Mouse (Mus musculus) midbrain, embryonic 16.5 days (tissue): Measurements from ENCODE around the gene Gm3336. TPM values are rescaled to one million over a fixed set of nuclear protein-coding genes. Genes with fewer than 3 reads are reported as not detected.

Source experiments
- ATAC-seq: fragments of 200-750 bp; cut with Nextera tagmentation; 2 replicates; pipeline ENCODE4 v1.8.0; 2017; ENCODE audit warnings: moderate TSS enrichment
- H3K27ac ChIP-seq: fragments of 300-500 bp; sonication (generic); 2 replicates; pipeline ENCODE4 v1.5.1; 2014; ENCODE audit warnings: mild to moderate bottlenecking, low read length, mixed read lengths
- H3K27me3 ChIP-seq: fragments of 300-500 bp; sonication (generic); 2 replicates; pipeline ENCODE4 v1.6.1; 2014; ENCODE audit warnings: low read depth, low read length, mixed read lengths; ENCODE audit not compliant: control insufficient read depth, insufficient read depth
- H3K36me3 ChIP-seq: fragments of 300-500 bp; sonication (generic); 2 replicates; pipeline ENCODE4 v1.6.1; 2014; ENCODE audit warnings: mild to moderate bottlenecking, low read length, moderate library complexity, mixed read lengths; ENCODE audit not compliant: control insufficient read depth, insufficient read depth
- H3K4me1 ChIP-seq: fragments of 300-500 bp; sonication (generic); 2 replicates; pipeline ENCODE4 v1.6.1; 2014; ENCODE audit warnings: mild to moderate bottlenecking, low read length, mixed read lengths; ENCODE audit not compliant: control insufficient read depth, insufficient read depth
- H3K4me2 ChIP-seq: fragments of 300-500 bp; sonication (generic); 2 replicates; pipeline ENCODE4 v1.6.1; 2014; ENCODE audit warnings: mild to moderate bottlenecking, low read length, mixed read lengths
- H3K4me3 ChIP-seq: fragments of 300-500 bp; sonication (generic); 2 replicates; pipeline ENCODE4 v1.5.1; 2014; ENCODE audit warnings: low read depth, mild to moderate bottlenecking, low read length, moderate library complexity, mixed read lengths
- H3K9ac ChIP-seq: fragments of 300-500 bp; sonication (generic); 2 replicates; pipeline ENCODE4 v1.6.1; 2014; ENCODE audit warnings: low read depth, low read length, mixed read lengths
- H3K9me3 ChIP-seq: fragments of 300-500 bp; sonication (generic); replicated peaks from 2 replicates; pipeline ENCODE4 v1.6.1; 2014; ENCODE audit warnings: mild to moderate bottlenecking, low read length, mixed read lengths; ENCODE audit not compliant: control insufficient read depth, poor library complexity, severe bottlenecking
- WGBS: fragments of 180-500 bp; shearing (Covaris S2); extraction: QIAGEN DNeasy Blood & Tissue Kit; methylation state at CpG from one replicate; pipeline ENCODE4 v1.1.7; 2014; 5-methylcytosine and 5-hydroxymethylcytosine counted together
- polyA plus RNA-seq: library from polyadenylated mRNA; unstranded; fragments of >200 nt; fragmentation: Nextera tagmentation; extraction: Ambion mirVana; gene quantifications from 2 replicates; pipeline ENCODE4 v1.2.1, GENCODE M21; 2015

Gm3336 gene
- polyA plus RNA-seq, 1 experiment from 2014 or later: not detected

GRCm38 (mm10) chr8:70738211-70738610 is 19.9 kb downstream of the Gm3336 start:
- ATAC-seq: no peak
- 74% methylated on average over 3 of the region's 3 CpGs for WGBS
- Histone ChIP-seq H3K4me1 (peaks cover 1% of the 10 kb centered on the region), H3K36me3 (no peaks in the 10 kb centered on the region), H3K4me2 (no peak overlapping the region), H3K27me3 (peaks cover 19% of the 10 kb centered on the region), H3K27ac (no peak overlapping the region), H3K9ac (no peak overlapping the region), H3K9me3 (no peaks in the 10 kb centered on the region), H3K4me3 (no peak overlapping the region)

GRCm38 (mm10) chr8:70741661-70742060 is 23.3 kb downstream of the Gm3336 start:
- H3K4me3 ChIP-seq: no peak overlapping the region
- H3K9me3 ChIP-seq: no peaks in the 10 kb centered on the region
- no peak overlapping the region for H3K9ac ChIP-seq
- peaks cover 13% of the 10 kb centered on the region for H3K4me1 ChIP-seq
- H3K4me2 ChIP-seq: no peak overlapping the region
- WGBS: 57% methylated on average over 5 of the region's 5 CpGs
- no peak overlapping the region for H3K27ac ChIP-seq
- H3K27me3 ChIP-seq: peaks cover 37% of the 10 kb centered on the region
- H3K36me3 ChIP-seq: no peaks in the 10 kb centered on the region
- ATAC-seq: no peak

- no peaks in the 10 kb centered on the region for H3K36me3 ChIP-seq
- H3K9ac ChIP-seq: no peak overlapping the region
- no peak overlapping the region for H3K4me2 ChIP-seq
- 76% methylated on average over 11 of the region's 11 CpGs for WGBS
- H3K27me3 ChIP-seq: peaks cover 40% of the 10 kb centered on the region
- H3K9me3 ChIP-seq: no peaks in the 10 kb centered on the region
- H3K27ac ChIP-seq: no peak overlapping the region
- H3K4me1 ChIP-seq: peaks cover 13% of the 10 kb centered on the region
- no peak for ATAC-seq
- H3K4me3 ChIP-seq: no peak overlapping the region
Observed at GRCm38 (mm10) chr8:70742176-70742575, 23.8 kb downstream of the Gm3336 start.

GRCm38 (mm10) chr8:70742981-70743655 is 24.8 kb downstream of the Gm3336 start:
- Histone ChIP-seq H3K4me3 (peak overlapping the region; percentile 21), H3K9me3 (no peaks in the 10 kb centered on the region), H3K27ac (no peak overlapping the region), H3K9ac (peak overlapping the region; percentile 38; the same call in 1 of the 2 replicates), H3K27me3 (peaks cover 46% of the 10 kb centered on the region), H3K36me3 (no peaks in the 10 kb centered on the region), H3K4me1 (peaks cover 13% of the 10 kb centered on the region), H3K4me2 (peak overlapping the region; percentile 66)
- 3% methylated on average over 38 of the region's 38 CpGs for WGBS
- no peak for ATAC-seq

DNA sequence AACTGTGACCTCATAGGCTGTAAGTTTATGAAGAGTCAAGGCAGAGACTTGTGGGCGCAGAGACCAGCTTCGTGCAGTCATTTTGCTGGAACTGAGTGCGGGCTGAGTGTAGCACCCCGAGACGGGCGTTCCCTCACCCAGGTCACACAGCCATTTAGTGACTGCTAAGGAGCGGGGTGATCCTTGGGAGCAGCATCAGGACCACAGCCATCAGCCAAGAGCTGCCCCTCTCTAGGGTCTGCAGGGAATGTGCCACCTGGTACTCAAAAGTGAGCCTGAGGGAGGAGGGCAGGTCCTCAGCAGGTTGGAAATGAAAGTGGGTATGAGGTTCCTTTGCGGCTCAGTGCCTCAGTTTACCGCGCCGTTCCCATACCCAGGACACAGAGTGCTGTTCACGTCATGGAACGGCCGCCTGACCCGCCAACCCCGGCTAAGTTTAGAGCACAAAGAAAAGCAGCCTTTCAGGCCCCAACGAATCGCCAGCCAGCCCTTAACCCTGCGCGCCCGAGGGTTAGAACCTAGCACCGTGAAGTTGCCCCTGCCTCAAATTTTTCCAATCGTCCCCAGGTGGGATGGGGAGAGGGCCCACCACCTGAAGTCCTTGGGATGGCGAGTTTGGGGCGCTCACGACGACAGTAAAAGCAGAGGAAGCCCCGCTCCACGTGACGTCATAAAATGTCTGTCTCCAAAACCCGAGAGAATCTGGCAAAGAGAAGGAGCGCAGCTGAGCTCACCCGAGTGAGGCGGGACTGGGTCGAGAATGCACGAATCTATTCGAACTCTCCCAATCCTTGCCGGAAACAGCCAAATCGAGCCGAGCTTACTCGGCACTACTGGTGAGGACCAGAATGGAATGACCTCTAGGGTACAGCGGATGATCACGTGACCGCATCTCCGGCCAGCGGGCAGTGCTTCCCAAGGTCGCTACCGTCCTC is 25.6 kb downstream of the Gm3336 start:
- Histone ChIP-seq H3K4me2 (peak overlapping the region; percentile 66), H3K4me3 (peak overlapping the region; percentile 36), H3K9ac (peak overlapping the region; percentile 53), H3K27ac (no peak overlapping the region), H3K27me3 (peaks cover 49% of the 10 kb centered on the region), H3K9me3 (no peaks in the 10 kb centered on the region), H3K36me3 (no peaks in the 10 kb centered on the region), H3K4me1 (peaks cover 13% of the 10 kb centered on the region)
- 4% methylated on average over 48 of the region's 48 CpGs for WGBS
- 0 out of 2 replicates have a peak, but pooled peaks have one; percentile 19 for ATAC-seq

DNA sequence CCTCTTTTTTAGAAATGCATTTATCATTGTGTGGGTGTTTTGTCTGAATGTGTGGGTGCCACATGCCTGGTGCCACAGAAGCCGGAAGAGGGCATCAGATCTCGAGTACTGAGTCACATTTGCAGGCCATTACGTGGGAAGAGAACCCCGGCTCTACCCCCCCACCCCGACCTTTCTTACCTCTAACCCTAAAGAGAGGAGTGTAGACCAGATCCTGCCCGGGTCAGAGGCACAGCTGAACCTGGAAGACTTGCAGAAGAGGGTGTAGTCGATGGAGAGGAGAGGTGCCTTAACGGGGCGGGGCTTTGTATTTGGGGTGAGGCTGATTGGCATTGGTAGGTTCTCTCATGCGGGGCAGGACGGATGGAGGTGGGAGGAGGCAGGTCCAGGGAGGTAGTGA is 26.5 kb downstream of the Gm3336 start:
- WGBS: 59% methylated on average over 11 of the region's 11 CpGs
- Histone ChIP-seq H3K9ac (no peak overlapping the region), H3K9me3 (no peaks in the 10 kb centered on the region), H3K27ac (no peak overlapping the region), H3K4me2 (no peak overlapping the region), H3K27me3 (peaks cover 49% of the 10 kb centered on the region), H3K36me3 (no peaks in the 10 kb centered on the region), H3K4me3 (no peak overlapping the region), H3K4me1 (peaks cover 13% of the 10 kb centered on the region)
- no peak for ATAC-seq

- 56% methylated on average over 19 of the region's 19 CpGs for WGBS
- no peaks in the 10 kb centered on the region for H3K36me3 ChIP-seq
- no peaks in the 10 kb centered on the region for H3K9me3 ChIP-seq
- H3K4me3 ChIP-seq: no peak overlapping the region
- no peak overlapping the region for H3K4me2 ChIP-seq
- H3K9ac ChIP-seq: no peak overlapping the region
- no peak overlapping the region for H3K27ac ChIP-seq
- no peak for ATAC-seq
- H3K4me1 ChIP-seq: peaks cover 13% of the 10 kb centered on the region
- H3K27me3 ChIP-seq: peaks cover 47% of the 10 kb centered on the region
Observed at GRCm38 (mm10) chr8:70745691-70746220, 27.4 kb downstream of the Gm3336 start.

DNA sequence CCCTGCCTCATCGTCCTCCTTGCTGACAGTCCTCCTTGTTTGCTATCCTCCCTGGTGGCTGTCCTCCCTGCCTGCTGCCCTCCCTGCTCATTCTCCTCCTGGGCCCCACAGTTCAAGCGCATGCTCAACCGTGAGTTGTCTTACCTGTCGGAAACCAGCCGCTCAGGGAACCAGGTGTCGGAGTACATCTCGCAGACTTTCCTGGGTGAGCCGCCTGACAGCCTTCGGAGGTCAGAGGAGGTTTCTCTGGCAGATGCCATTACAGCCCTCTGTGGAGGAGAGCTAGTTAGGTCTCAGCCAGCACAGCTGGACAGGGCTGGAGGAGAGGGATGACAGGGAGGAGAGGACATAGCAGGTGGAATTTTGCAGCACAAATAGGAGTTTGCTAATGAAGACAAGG is 28.3 kb downstream of the Gm3336 start:
- H3K27me3 ChIP-seq: peaks cover 46% of the 10 kb centered on the region
- no peak overlapping the region for H3K9ac ChIP-seq
- peaks cover 13% of the 10 kb centered on the region for H3K4me1 ChIP-seq
- no peak overlapping the region for H3K27ac ChIP-seq
- ATAC-seq: no peak
- H3K4me2 ChIP-seq: no peak overlapping the region
- H3K9me3 ChIP-seq: no peaks in the 10 kb centered on the region
- WGBS: 82% methylated on average over 9 of the region's 9 CpGs
- H3K4me3 ChIP-seq: no peak overlapping the region
- H3K36me3 ChIP-seq: no peaks in the 10 kb centered on the region
